Mouse (Mus musculus) heart, embryonic 14.5 days (tissue): ENCODE data around the gene Gipc3. TPM values are rescaled to one million over a fixed set of nuclear protein-coding genes. Genes with fewer than 3 reads are reported as not detected.

Experiments
- ATAC-seq: fragments of 200-750 bp; cut with Nextera tagmentation; 2 replicates; pipeline ENCODE4 v1.8.0; 2017; ENCODE audit warnings: low read depth, moderate TSS enrichment; ENCODE audit not compliant: insufficient number of reproducible peaks, insufficient read depth, low FRiP score
- H3K27ac ChIP-seq, 2 experiments: fragments of 200-500 bp in 1 of 2; fragments of 300-500 bp in 1 of 2; sonication (generic) in 1 of 2; replicated peaks in 1 of 2; 2 replicates each; pipeline ENCODE4 v1.5.1; 2012 to 2014; ENCODE audit warnings: low read depth in 2 of 2, low read length in 2 of 2, control low read depth in 1 of 2, mild to moderate bottlenecking in 1 of 2, mixed read lengths in 1 of 2; ENCODE audit not compliant: control insufficient read depth in 1 of 2, insufficient read depth in 1 of 2
- H3K27me3 ChIP-seq: fragments of 300-500 bp; sonication (generic); 2 replicates; pipeline ENCODE4 v1.6.1; 2014; ENCODE audit warnings: mild to moderate bottlenecking, low read length, control low read depth; ENCODE audit not compliant: control insufficient read depth, insufficient read depth
- H3K36me3 ChIP-seq: fragments of 300-500 bp; sonication (generic); 2 replicates; pipeline ENCODE4 v1.6.1; 2014; ENCODE audit warnings: mild to moderate bottlenecking, control low read depth, low read length, mixed read lengths; ENCODE audit not compliant: control insufficient read depth, insufficient read depth
- H3K4me1 ChIP-seq, 2 experiments: fragments of 200-500 bp in 1 of 2; fragments of 300-500 bp in 1 of 2; sonication (generic) in 1 of 2; 2 replicates each; pipeline ENCODE4 v1.6.1; 2012 to 2014; ENCODE audit warnings: low read length in 2 of 2, control low read depth in 1 of 2, mixed read lengths in 1 of 2; ENCODE audit not compliant: control insufficient read depth in 2 of 2, insufficient read depth in 2 of 2
- H3K4me2 ChIP-seq: fragments of 300-500 bp; sonication (generic); 2 replicates; pipeline ENCODE4 v1.6.1; 2014; ENCODE audit warnings: mild to moderate bottlenecking, low read length
- H3K4me3 ChIP-seq, 2 experiments: fragments of 200-500 bp in 1 of 2; fragments of 300-500 bp in 1 of 2; sonication (generic) in 1 of 2; 2 replicates each; pipeline ENCODE4 v1.5.1; 2012 to 2014; ENCODE audit warnings: low read length in 2 of 2, mild to moderate bottlenecking in 2 of 2, control low read depth in 1 of 2, low read depth in 1 of 2, moderate library complexity in 1 of 2; ENCODE audit not compliant: control insufficient read depth in 1 of 2, insufficient read depth in 1 of 2
- H3K9ac ChIP-seq: fragments of 300-500 bp; sonication (generic); 2 replicates; pipeline ENCODE4 v1.6.1; 2014; ENCODE audit warnings: mild to moderate bottlenecking, low read length
- H3K9me3 ChIP-seq: fragments of 300-500 bp; sonication (generic); 2 replicates; pipeline ENCODE4 v1.6.1; 2016; ENCODE audit warnings: low read length, control low read depth; ENCODE audit not compliant: control insufficient read depth
- WGBS: fragments of 180-500 bp; shearing (Covaris S2); extraction: QIAGEN DNeasy Blood & Tissue Kit; methylation state at CpG from one replicate; pipeline ENCODE4 v1.1.7; 2014; 5-methylcytosine and 5-hydroxymethylcytosine counted together
- polyA plus RNA-seq: library from polyadenylated mRNA; unstranded; fragments of >200 nt; fragmentation: Nextera tagmentation; extraction: Ambion mirVana; gene quantifications from 2 replicates; pipeline ENCODE4 v1.2.1, GENCODE M21; 2014

The Gipc3 gene
- polyA plus RNA-seq, 1 experiment from 2014 or later = 0.11 TPM

DNA sequence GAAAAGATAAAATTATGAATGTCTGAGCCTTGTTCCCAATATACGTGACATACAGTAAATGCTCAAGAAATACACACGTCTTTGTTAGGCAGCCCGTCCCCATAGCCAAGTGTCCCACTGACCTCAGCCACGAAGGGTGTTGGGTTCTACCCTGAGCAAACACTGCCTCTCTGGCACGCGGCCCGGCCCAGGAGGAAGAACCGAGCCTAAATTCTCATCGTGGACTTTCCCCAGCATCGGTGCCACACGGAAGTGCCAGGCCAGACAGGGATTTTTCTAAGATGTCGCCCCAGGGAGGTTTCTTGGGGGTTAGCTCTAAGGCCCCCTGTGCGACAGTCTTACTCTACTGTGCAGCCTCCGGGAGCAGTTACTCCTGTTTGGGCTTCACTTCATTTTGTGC lies 53.3 kb downstream of the Gipc3 start:
- Histone ChIP-seq H3K4me2 (no peak overlapping the region), H3K9ac (no peak overlapping the region), H3K27me3 (peaks cover 44% of the 10 kb centered on the region), H3K4me1 (peaks cover 17 to 21% of the 10 kb centered on the region in 2 experiments), H3K36me3 (no peaks in the 10 kb centered on the region), H3K9me3 (no peaks in the 10 kb centered on the region), H3K27ac (no peak overlapping the region), H3K4me3 (no peak overlapping the region)
- WGBS = 57% methylated on average over 14 of the region's 14 CpGs
- no peak for ATAC-seq

DNA sequence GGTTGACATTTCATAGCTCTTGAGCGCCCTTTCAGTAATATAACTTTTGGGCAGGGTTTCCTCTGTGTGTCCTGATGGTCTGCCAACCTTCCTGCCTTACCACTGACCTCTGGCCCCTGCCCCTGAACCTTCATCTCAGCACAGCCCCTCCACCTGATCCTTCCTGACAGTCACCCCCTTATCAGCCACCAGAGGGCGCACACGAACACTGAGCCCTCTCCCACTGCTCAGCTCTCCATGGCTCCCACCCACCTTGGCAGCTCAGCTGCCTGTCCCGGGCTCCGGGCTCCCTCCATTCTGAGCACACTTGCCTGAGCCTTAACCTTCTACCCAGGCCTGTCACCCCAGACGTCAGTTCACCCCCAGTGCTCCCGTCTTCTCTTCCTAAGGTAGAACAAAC lies 53.8 kb downstream of the Gipc3 start:
- no peak overlapping the region for H3K4me2 ChIP-seq
- peaks cover 49% of the 10 kb centered on the region for H3K27me3 ChIP-seq
- 2% methylated on average over 7 of the region's 7 CpGs for WGBS
- H3K4me1 ChIP-seq = peaks cover 12 to 15% of the 10 kb centered on the region in 2 experiments
- H3K27ac ChIP-seq = no peak overlapping the region
- H3K36me3 ChIP-seq = no peaks in the 10 kb centered on the region
- H3K9ac ChIP-seq = no peak overlapping the region
- 0 out of 2 replicates have a peak, but pooled peaks have one; percentile 5 for ATAC-seq
- no peaks in the 10 kb centered on the region for H3K9me3 ChIP-seq
- H3K4me3 ChIP-seq = no peak overlapping the region

- H3K4me1 ChIP-seq = peaks cover 5 to 8% of the 10 kb centered on the region in 2 experiments; a peak in 3 of 4 replicates
- peaks cover 56% of the 10 kb centered on the region for H3K27me3 ChIP-seq
- no peaks in the 10 kb centered on the region for H3K36me3 ChIP-seq
- no peak for ATAC-seq
- H3K4me3 ChIP-seq = no peak overlapping the region
- WGBS = 28% methylated on average over 6 of the region's 6 CpGs
- H3K9ac ChIP-seq = no peak overlapping the region
- no peaks in the 10 kb centered on the region for H3K9me3 ChIP-seq
- H3K27ac ChIP-seq = no peak overlapping the region
- H3K4me2 ChIP-seq = no peak overlapping the region
These were observed 54.5 kb downstream of the Gipc3 start for GRCm38 (mm10) chr10:81288601-81289000.

DNA sequence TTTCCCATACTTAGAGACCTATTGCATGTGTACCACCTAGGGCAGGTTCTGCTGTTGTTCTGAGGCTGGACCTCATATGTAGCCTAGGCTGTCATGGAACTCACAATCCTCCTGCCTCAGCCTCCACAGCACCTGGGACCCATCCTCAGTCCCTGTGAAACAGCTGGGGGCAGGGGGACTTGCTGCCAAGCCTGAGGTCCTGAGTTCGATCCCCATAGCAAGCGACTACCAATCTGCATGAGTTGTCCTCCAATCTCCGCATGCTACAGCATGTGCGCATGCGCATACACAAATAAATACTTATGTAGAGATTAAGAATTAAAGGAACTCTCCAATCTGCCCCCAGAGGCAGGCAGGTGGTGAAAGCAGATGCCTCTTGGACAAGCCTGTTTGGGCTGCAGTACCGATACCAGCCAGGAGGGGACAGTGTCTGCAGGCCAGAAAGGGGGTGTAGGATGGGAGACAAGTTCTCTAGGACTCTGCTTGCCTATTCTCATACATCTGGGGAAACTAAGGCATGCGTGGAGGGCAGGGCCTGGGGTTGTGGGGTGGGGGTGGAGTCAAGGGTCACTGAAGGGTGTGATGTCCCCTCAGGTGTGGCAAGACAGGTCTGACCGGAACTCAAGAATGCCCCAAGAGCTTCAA lies 55.4 kb downstream of the Gipc3 start:
- Histone ChIP-seq H3K36me3 (no peaks in the 10 kb centered on the region), H3K4me1 (peaks cover 3 to 7% of the 10 kb centered on the region in 2 experiments; a peak in 2 of 4 replicates), H3K9ac (no peak overlapping the region), H3K4me2 (no peak overlapping the region), H3K9me3 (no peaks in the 10 kb centered on the region), H3K27me3 (peaks cover 64% of the 10 kb centered on the region), H3K4me3 (no peak overlapping the region), H3K27ac (no peak overlapping the region)
- ATAC-seq = no peak
- 55% methylated on average over 8 of the region's 8 CpGs for WGBS

DNA sequence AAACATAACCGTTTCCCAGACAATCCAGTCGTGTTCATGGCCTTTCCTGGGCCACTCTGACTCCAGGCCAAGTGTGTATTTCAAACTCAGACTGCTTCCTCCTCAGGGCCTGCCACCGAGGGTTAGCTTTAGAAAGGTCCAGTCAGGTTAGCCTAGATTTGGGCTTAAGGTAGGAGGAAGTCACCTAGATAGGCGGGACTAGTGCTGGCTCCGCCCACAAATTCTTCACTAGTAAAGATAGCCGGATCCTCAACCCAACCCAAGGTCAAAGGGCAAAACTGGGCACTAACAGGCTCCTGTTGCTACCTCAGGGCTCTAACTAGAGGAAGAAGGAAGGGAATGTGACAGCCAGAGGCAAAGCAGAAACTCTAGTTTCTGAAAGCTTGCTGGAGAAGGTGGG lies 56.5 kb downstream of the Gipc3 start:
- 39% methylated on average over 6 of the region's 6 CpGs for WGBS
- ATAC-seq = no peak
- peaks cover 66% of the 10 kb centered on the region for H3K27me3 ChIP-seq
- H3K27ac ChIP-seq = no peak overlapping the region
- H3K4me3 ChIP-seq = no peak overlapping the region
- H3K9me3 ChIP-seq = no peaks in the 10 kb centered on the region
- no peak overlapping the region for H3K9ac ChIP-seq
- no peak overlapping the region for H3K4me2 ChIP-seq
- no peaks in the 10 kb centered on the region for H3K36me3 ChIP-seq
- peaks cover 3 to 7% of the 10 kb centered on the region in 2 experiments; a peak in 2 of 4 replicates for H3K4me1 ChIP-seq

DNA sequence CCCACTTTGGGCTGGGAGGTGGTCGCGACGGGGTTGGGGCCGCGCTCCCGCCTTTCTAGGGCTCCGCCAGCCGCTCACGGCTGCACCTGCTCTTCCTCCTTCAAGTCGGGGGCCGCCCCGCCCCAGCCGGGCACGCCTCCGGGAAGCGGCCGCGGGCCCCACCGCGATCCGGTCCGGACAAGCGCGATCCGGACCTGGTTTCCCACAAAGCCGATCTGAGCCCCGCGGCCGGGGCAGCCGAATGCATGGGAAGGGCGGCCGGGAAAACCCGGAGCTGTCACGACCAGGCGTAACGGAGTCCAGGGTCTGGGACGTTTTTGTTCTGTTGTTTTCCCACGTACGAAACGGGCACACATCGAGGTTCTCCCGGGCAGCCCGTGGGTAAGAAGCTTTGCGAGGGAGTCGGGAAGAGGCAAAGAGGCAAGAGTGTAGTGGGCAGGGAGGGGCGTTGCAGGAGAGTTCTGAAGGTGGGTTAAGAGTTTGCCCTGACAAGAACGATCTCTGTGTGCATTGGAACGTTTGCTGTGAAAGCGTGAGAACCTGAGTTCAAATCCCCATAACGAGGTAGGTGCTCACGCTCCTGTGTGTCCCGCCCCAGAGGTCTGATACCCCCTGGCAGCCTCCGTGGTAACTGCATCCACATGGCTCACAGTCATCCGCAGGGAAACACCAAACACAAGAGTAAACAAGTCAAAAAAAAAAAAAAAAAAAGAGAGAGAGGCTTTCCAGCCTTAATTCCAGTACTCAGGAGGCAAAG lies 57.2 kb downstream of the Gipc3 start:
- ATAC-seq = peak; percentile 68
- Histone ChIP-seq H3K36me3 (no peaks in the 10 kb centered on the region), H3K4me1 (peaks cover 3 to 7% of the 10 kb centered on the region in 2 experiments; a peak in 2 of 4 replicates), H3K9me3 (no peaks in the 10 kb centered on the region), H3K4me2 (peak overlapping the region; percentile 84), H3K27ac (no peak overlapping the region), H3K4me3 (peak overlapping the region; percentile 52 to 54), H3K27me3 (peaks cover 63% of the 10 kb centered on the region), H3K9ac (peak overlapping the region; percentile 64)
- 2% methylated on average over 53 of the region's 54 CpGs for WGBS
